Mouse (Mus musculus) embryonic stem cell, embryonic (primary cell): ENCODE measurements at regions not wholly inside any gene's neighbourhood (a gene's known extent, or its start where the extent isn't known, plus 50 kb on each side); places are given as distances from the start of the nearest gene placed in this dataset.

ENCODE experiments used
- CTCF ChIA-PET, 4 experiments: fragments of 300-600 bp in 2 of 4; fragments of 350-600 bp in 2 of 4; sonication (Branson Sonifier 250); formaldehyde crosslinking; loops; one replicate each; lab custom pipeline; 2022; ENCODE audit warnings: inconsistent platforms in 2 of 4; lab: Charles Lee
- POLR2A ChIA-PET, 4 experiments: fragments of 300-600 bp in 2 of 4; fragments of 350-600 bp in 2 of 4; sonication (Branson Sonifier 250); formaldehyde crosslinking; loops; one replicate each; lab custom pipeline; 2022; ENCODE audit warnings: antibody characterized with exemption in 4 of 4, inconsistent platforms in 1 of 4; lab: Charles Lee

DNA sequence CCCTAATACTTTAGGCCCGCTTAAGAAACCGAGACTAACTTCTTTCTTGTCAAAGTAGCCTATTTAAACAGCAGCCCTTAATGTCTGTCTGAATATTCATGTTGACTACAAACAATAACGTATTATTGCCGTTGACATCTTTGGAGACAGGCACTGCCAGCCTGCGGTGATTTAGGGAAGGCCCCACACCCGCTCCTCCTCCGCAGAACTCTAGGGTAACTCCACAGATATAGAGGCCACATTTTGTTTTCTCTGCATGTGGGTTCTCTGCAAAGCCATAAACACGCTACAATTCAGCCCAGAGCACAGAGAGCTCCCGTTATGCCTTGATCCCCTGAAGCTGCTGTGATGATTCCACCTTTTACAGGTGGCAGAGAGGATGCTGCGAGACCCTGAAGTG lies 366.8 kb upstream of the Mki67 start:
- CTCF ChIA-PET: no interaction called here
- POLR2A ChIA-PET: no interaction called here

GRCm38 (mm10) chr7:136083571-136084342 lies 367.6 kb upstream of the Mki67 start:
- ChIA-PET CTCF (no interaction called here), POLR2A (interaction anchor here in 2 of 4 experiments (0.5 to 0.7 kb wide), 3 partner anchors 21 to 146 kb away, joined by 3 to 6 read pairs (median 4); no protein-coding TSS in a partner anchor)

DNA sequence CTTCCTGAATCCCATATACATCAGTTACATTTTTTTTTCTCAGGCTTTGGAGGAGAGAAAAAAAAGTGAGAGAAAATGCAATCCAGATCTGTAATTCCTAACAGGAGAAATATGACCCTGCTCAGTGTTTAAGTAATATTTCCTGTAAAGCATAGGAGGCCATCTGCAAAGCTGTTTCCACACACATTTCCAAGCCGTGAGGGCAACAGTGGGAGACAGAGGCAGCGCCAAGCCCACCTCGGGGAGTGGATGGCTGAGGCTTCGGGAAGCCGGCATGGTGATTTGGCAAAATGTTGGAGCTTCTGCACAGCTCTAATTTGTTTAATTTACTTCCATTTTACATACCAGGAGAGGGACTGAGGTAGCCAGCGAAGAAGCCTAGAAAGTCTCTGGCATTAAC lies 372.6 kb upstream of the Mki67 start:
- ChIA-PET CTCF (interaction anchor here in 1 of 4 experiments (0.6 kb wide), 1 partner anchor 372 kb away, joined by 3 read pairs; no protein-coding TSS in a partner anchor), POLR2A (no interaction called here)

GRCm38 (mm10) chr7:136094681-136095360 lies 378.7 kb upstream of the Mki67 start:
- CTCF ChIA-PET: no interaction called here
- POLR2A ChIA-PET: interaction anchor here in 1 of 4 experiments (0.6 kb wide), 1 partner anchor 1668 kb away, joined by 3 read pairs; no protein-coding TSS in a partner anchor

DNA sequence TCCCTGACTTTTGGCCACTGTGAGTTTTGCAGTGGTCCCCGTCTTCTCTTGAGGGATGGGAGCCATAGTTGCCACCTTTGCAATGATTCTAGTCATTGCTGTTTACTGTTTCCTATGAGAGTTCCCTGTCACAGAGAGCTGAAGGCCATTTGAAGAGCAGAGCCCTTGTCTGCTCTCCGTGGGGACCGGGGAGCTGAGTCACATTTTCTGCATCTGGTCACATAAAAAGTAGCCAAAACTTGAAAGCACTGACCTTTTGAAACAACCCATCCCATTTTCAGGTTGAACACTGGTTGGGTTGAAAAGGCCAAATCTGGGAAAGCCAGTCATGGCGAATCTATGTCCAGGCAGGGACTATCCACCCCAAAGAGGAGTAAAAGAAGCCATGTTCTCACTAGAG lies 387.9 kb upstream of the Mki67 start:
- ChIA-PET CTCF (no interaction called here), POLR2A (interaction anchor here in 1 of 4 experiments (0.6 kb wide), 1 partner anchor 121 kb away, joined by 3 read pairs; no protein-coding TSS in a partner anchor)

DNA sequence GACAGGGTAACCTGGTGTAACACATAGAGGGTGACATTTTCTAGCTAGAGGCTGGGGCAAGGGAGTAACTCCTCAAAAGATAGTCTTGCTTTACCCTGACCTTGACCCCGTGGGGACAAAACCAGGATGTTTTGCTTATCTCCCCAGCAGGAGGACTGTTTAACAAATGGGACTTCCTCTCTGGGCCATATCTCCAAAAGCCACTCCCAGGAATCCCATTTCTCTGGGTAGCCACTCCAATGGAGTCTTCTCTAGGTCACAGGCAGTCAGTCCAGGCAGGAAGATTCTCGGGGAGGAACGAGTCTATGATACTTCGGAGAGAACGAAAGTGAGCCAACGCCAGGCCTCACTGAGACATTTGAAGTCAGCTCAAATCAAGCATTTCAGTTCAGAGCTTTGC lies 396.0 kb upstream of the Mki67 start:
- ChIA-PET POLR2A (no interaction called here), CTCF (interaction anchor here in 2 of 4 experiments (0.5 to 0.6 kb wide), 3 partner anchors 26 to 343 kb away, joined by 3 to 5 read pairs (median 4); no protein-coding TSS in a partner anchor)

DNA sequence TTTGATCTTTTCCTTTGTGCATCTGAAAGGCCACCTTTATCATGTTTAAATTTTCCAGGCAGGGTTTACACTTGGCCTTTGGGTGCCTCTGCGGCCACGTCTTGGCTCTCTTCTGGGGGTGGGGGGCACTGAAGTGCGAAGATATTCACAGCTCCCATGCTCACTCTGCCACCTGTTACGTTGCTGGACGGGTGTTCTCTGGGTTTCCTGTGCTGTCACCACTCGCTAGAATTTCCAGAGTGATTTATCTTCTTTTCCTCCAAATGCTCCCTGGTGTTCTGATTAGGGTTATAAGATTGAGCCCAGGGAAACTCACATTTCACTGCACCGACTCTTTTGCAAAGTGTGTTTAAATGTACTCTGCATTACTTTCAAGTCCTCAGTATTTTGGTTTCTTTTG lies 404.8 kb upstream of the Mki67 start:
- POLR2A ChIA-PET: no interaction called here

GRCm38 (mm10) chr7:136121406-136121805 lies 405.2 kb upstream of the Mki67 start:
- ChIA-PET POLR2A (no interaction called here), CTCF (no interaction called here)

More for the DNA sequence above, 404.8 kb upstream of the Mki67 start:
- CTCF ChIA-PET: no interaction called here

DNA sequence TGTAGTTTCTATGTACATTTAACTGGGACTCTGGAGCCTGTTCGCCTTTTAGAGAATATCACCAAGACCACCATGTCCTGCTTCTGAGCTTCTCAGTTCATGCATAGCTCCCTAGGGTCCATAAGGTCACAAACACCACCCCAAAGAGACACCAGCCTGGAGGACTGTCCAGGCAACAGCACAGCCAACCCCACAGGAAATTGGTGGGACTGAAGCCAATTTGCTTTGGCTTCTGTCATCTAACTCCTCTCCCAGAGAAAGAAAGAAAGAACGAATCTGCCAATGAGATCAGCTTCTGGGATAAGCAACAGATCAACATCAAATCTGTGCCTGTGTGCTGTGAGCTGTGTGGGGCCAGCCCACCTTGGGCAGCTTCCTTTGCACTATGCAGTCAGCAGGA lies 408.6 kb upstream of the Mki67 start:
- ChIA-PET POLR2A (no interaction called here), CTCF (no interaction called here)

GRCm38 (mm10) chr7:136126393-136126792 lies 410.2 kb upstream of the Mki67 start:
- CTCF ChIA-PET: interaction anchor here in 1 of 4 experiments (0.7 kb wide), 1 partner anchor 1608 kb away, joined by 3 read pairs; no protein-coding TSS in a partner anchor
- POLR2A ChIA-PET: no interaction called here

- CTCF ChIA-PET: no interaction called here
- POLR2A ChIA-PET: no interaction called here
Observed at GRCm38 (mm10) chr7:136127576-136127975, 411.4 kb upstream of the Mki67 start.

DNA sequence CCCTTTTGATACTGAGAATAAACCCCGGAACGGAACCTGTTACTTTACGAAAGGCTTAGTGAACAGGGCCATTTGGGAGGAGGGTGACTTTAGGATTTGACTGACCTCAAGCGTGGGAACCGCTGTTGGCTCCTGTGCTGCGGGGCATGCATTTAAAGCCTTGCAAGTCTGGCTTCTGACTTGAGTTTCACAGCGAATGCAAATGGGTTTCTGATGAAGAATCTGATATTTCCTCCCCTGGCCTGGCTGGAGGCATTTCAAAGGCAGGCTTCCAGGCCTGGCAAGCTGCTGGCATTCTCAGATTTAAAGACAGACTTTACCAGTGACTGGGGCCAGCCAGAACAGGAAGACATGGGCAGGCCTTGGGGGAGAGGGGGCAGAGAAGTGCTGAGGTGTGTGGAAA lies 413.6 kb upstream of the Mki67 start:
- ChIA-PET CTCF (no interaction called here), POLR2A (no interaction called here)

DNA sequence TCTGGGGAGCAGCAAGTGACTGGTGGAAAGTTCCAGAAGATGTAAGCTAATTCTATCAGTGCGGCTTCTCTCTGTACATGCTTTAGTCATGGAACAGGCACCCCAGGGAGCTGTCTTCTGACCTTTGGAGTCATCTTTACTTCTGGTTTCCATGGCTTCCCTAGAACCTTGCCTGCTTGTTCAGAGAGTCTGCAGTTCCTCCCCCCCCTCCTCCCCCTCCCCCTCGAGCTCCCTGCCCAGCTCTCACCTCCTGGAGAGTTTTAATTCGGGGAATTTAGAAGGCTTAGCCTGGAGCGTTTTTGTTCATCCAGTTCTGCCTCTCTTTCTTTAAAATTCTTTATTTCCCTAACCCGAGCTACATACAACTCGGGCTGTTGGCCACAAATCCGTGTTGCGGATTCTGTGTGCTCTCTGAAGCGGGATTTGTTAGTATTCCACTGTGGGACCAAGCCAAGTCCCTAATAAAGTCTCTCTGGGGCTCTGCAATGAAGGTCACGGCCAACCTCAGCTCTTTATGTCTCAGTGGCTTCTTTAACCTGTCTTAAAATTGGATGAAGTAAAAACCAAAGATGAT lies 414.6 kb upstream of the Mki67 start:
- CTCF ChIA-PET: interaction anchor here in 1 of 4 experiments (1.0 kb wide), 1 partner anchor 70 kb away, joined by 4 read pairs; no protein-coding TSS in a partner anchor
- POLR2A ChIA-PET: no interaction called here

GRCm38 (mm10) chr7:136132976-136133375 lies 416.8 kb upstream of the Mki67 start:
- CTCF ChIA-PET: no interaction called here
- POLR2A ChIA-PET: no interaction called here

DNA sequence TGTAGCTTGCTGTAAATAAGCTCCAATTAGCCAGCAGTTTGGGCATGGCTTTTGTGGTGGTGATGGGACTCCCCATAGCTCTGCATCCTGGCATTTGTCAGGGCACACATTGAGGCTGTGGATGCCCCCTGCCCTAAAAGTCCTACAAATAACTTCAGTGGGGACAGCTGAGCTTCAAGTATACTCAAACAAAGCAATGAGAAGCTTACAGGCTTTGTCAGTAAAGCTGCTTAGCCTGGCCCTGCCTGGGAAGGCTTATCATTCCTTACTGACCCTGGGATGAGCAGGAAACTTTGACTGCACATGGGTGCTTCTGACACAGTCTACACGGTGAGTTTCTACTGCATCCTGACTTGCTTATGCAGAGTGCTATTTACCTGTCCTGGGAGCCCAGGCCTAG lies 420.5 kb upstream of the Mki67 start:
- ChIA-PET CTCF (no interaction called here), POLR2A (no interaction called here)

DNA sequence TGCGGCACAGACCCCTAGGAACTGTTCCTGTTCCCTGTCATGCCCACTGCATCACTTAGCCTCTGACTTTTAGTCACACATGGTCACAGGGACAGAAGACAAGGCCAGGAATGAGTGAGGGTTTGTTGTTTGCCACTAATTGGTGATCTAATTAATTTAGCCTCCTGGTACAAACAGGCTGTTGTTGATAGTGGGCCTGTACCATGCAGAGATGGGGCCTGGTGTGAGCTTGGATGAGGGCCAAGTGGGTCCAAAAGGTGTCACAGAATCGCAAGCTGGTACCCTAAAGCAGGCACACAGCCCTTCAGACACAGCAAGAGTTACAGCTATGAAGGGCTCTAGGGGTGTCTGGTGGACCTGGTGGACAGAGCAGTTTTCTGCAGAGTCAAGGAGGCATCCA lies 421.2 kb upstream of the Mki67 start:
- CTCF ChIA-PET: interaction anchor here in 1 of 4 experiments (1.2 kb wide), 1 partner anchor 300 kb away, joined by 3 read pairs; no protein-coding TSS in a partner anchor
- POLR2A ChIA-PET: no interaction called here

DNA sequence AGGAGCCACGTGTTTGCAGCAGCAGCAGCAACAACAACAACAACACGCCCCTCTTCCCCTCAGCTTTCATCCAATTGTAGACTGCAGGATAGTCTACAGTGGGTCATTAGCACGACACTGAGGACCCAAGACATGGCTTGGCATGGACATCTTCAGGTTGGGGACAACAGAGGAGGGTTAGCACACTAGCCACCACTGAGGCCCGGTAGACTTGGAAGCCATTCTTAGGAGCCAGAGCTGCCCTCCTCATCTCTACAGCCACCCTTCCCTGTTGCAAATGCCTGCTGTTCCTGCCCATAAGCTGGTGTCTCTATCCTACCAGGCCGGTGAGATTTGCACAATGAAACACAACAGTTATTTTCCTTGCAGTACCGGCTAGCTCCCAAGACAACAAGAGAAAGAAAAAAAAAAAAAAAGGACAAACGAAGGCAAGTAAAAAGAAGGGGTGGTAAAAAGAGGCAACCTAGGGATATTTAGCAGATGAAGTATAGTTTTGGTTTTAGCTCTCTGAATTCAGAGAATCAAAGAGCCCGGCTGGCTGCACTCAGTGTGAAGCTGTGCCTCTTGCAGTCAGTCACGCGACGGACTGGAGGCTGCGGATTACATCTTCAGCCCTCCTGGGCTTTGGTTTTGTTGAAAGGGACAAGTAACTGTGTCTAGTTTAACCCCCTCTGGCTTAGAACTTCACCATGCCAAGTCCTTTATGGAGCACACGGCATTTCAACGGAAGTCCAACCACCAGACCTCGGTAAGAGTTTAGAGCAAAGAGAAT lies 421.9 kb upstream of the Mki67 start:
- CTCF ChIA-PET: interaction anchor here in 1 of 4 experiments (0.7 to 1.2 kb wide), 2 partner anchors 26 to 301 kb away, joined by 3 to 5 read pairs; no protein-coding TSS in a partner anchor
- POLR2A ChIA-PET: no interaction called here

GRCm38 (mm10) chr7:136142832-136143231 lies 426.7 kb upstream of the Mki67 start:
- ChIA-PET POLR2A (no interaction called here), CTCF (interaction anchor here in 3 of 4 experiments (0.8 to 3.3 kb wide), 8 partner anchors 152 to 374 kb away, joined by 3 to 27 read pairs (median 5); no protein-coding TSS in a partner anchor)

DNA sequence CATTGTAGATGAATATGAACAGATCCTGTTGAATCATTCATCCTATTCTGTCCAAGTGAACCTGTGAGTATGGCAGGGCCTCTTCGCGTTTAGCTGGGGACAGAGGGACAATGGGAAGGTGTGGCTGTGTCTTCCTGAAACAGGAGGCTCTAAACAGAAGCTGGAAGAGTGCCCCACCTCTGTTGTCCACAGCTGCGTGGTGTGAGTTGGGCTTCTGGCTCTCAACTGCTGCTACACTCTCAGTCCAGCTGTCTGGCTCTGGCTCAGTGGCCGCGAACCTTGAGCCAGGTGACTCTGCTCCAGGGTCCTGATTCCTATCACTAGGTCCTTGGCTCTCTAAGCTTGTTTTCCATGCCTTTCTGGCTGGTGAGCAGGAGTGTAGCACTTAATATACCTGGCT lies 434.0 kb upstream of the Mki67 start:
- ChIA-PET POLR2A (no interaction called here), CTCF (interaction anchor here in 2 of 4 experiments (0.6 to 1.3 kb wide), 2 partner anchors 145 to 318 kb away, joined by 3 read pairs; no protein-coding TSS in a partner anchor)
